Mouse (Mus musculus): Measurements from ENCODE around the gene Parp16.

DNA sequence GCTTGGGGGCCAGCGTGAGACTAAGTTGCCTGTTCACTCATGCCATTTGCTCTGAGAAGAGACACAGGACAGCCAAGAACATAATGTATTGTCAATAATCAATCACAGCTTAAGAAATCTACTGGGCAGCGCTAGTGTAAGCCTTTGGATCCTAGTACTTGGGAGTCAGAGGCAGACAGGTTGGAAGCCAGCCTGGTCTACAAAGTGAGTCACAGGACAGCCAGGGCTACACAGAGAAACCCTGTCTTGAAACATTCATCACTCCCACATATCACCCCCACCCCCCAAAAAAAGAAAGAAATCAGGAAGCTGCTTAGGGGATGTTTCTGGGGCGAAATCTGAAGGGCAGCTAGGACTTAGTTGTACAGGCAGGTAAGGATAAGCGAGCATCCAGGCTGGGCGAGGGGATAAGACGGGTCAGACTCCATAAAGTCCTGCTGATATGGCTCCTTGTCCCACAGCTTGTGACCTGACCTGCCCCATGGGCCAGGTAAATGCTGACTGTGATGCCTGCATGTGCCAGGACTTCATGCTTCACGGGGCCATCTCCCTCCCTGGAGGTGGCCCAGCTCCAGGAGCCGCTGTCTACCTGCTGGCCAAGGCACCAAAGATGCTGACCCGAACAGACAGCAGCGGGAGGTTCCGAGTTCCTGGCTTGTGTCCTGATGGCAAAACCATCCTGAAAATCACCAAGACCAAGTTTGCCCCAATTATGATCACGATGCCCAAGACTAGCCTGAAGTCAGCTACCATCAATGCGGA is 78.1 kb downstream of the Parp16 start:
- no peak for TF ChIP-seq CTCF (conservative IDR thresholded peaks at IDR 0.05; ENCODE audit: low read length)
- no peak for TF ChIP-seq POU5F1 (IDR thresholded peaks at IDR 0.05; ENCODE audit: borderline replicate concordance, low read length)
- no peak for TF ChIP-seq NANOG (IDR thresholded peaks at IDR 0.05; ENCODE audit: borderline replicate concordance, low read length)
